ENCODE assay signal across 8 mouse cellular contexts in the genomic region with DNA sequence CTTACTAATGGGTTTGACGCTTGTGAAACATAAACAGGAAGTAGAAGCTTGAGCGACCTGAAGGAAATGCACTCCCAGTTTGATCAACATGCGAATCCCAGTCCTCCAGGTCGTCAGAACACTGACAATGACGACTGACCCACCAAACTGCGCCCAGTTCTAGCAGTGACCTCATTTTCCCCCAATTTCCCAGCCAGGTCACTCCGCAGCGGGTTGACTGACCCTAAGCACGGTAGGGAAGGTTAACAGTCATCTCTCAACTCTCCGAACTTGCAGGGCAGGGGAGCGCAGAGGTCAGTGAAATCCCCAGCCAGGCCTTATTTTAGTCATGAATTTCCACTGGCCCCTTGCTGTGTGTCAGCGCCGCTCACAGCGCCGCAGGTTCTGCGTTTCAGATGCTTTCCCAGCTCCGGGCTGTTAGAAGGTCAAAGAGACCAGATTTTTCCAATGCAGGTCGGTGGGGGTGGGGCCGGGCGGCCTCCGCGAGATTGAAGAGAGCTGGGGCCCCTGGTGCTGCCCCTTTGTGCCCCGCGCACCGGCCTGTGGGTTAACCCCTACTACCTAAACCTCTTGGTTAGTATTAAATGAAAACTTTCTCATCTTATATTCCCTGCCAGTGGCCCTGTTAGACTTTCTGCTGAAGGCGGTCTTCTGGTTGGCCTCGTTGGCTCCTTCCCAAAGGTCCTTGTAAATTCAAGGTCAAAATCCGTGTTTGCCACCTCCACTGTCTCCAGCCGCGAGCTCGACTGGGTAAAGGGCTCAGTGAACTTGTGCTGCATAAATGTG. TPM values are rescaled to one million over a fixed set of nuclear protein-coding genes. Genes with fewer than 3 reads are reported as not detected.
DNase-seq lines count a peak whose midpoint lies in the region; ATAC-seq lines count a peak whose summit lies in the region.

No protein-coding gene starts in this region.

- peak overlapping the region; percentile 64 for H3K4me2 ChIP-seq in liver, embryonic 16.5 days (ENCODE audit: low read depth, low read length)
- H3K4me2 ChIP-seq in neural tube, embryonic 11.5 days (ENCODE audit: low read depth), result peak overlapping the region; percentile 92

- no peaks in the 10 kb centered on the region for H3K4me1 ChIP-seq in liver, embryonic 16.5 days (ENCODE audit: control insufficient read depth, low read depth, low read length)
- peaks cover 6% of the 10 kb centered on the region; the same call in 1 of the 2 replicates for H3K4me1 ChIP-seq in neural tube, embryonic 11.5 days (ENCODE audit: control insufficient read depth, insufficient read depth, low read length)

- peak; percentile 29 to 46 for DNase-seq in frontal cortex, postnatal 25 days (ENCODE audit: low spot score in 2 of 2)
- peak; percentile 61 for DNase-seq in embryo, embryonic 10.5 days (ENCODE audit: low spot score)
- DNase-seq in heart, adult 9 months (ENCODE audit: low spot score in 2 of 2), result peak; percentile 59 to 78
- peak; percentile 90 for DNase-seq in kidney, adult 18-20 months
- peak; percentile 43 for DNase-seq in neural tube, embryonic 11.5 days (ENCODE audit: low spot score)
- peak; percentile 18 for DNase-seq in thymus, postnatal 14 days

- H3K9ac ChIP-seq in liver, embryonic 16.5 days (ENCODE audit: low read depth, low read length), result peak overlapping the region; percentile 55
- peak overlapping the region; percentile 69; the same call in 1 of the 2 replicates for H3K9ac ChIP-seq in neural tube, embryonic 11.5 days (ENCODE audit: low read length)

- H3K36me3 ChIP-seq in liver, embryonic 16.5 days (ENCODE audit: control insufficient read depth, insufficient read depth), result no peaks in the 10 kb centered on the region
- H3K36me3 ChIP-seq in neural tube, embryonic 11.5 days (ENCODE audit: control insufficient read depth, insufficient read depth, low read length), result no peaks in the 10 kb centered on the region

- peak overlapping the region; percentile 65 for H3K4me3 ChIP-seq in liver, embryonic 16.5 days (ENCODE audit: low read depth, low read length)
- H3K4me3 ChIP-seq in neural tube, embryonic 11.5 days (ENCODE audit: low read depth, low read length), result peak overlapping the region; percentile 58

- no peaks in the 10 kb centered on the region for H3K9me3 ChIP-seq in liver, embryonic 16.5 days (replicated peaks; ENCODE audit: control insufficient read depth, low read length)
- H3K9me3 ChIP-seq in neural tube, embryonic 11.5 days (ENCODE audit: control insufficient read depth, low read length), result no peaks in the 10 kb centered on the region

- ATAC-seq in frontal cortex, adult (ENCODE audit: low TSS enrichment), result no peak
- ATAC-seq in liver, embryonic 16.5 days (ENCODE audit: low read depth), result peak; percentile 4
- ATAC-seq in neural tube, embryonic 11.5 days (ENCODE audit: insufficient read depth, low FRiP score, low TSS enrichment), result peak; percentile 2; the same call in 1 of the 2 replicates

- WGBS in liver, embryonic 16.5 days (ENCODE audit: insufficient replicate concordance), result 2% methylated on average over 31 of the region's 31 CpGs
- WGBS in neural tube, embryonic 11.5 days, result under 1% methylated on average over 31 of the region's 31 CpGs

- H3K27me3 ChIP-seq in liver, embryonic 16.5 days (ENCODE audit: control insufficient read depth, insufficient read depth, low read depth, low read length), result peaks cover 39% of the 10 kb centered on the region
- peaks cover 10% of the 10 kb centered on the region for H3K27me3 ChIP-seq in neural tube, embryonic 11.5 days (ENCODE audit: control insufficient read depth, insufficient read depth, low read length)

- H3K27ac ChIP-seq in liver, embryonic 16.5 days (ENCODE audit: low read length), result peak overlapping the region; percentile 91
- peak overlapping the region; percentile 68; the same call in 1 of the 2 replicates for H3K27ac ChIP-seq in neural tube, embryonic 11.5 days (ENCODE audit: low read depth, low read length)

RNA-seq across cellular contexts. Expression of gene Bhlhe40, which starts 1.8 kb away (rescaled TPM):
- polyA plus RNA-seq in liver, embryonic 16.5 days (2015; fragmentation: Nextera tagmentation; extraction: Ambion mirVana), result 17.9 and 21.3 TPM in 2 replicates
- polyA plus RNA-seq in neural tube, embryonic 11.5 days (2014; fragmentation: Nextera tagmentation; extraction: Ambion mirVana), result 3.7 and 4.2 TPM in 2 replicates

Comparison
In these comparisons a context has a peak if more than half of its experiments do, and no peak if none do; other contexts are left out.
1. DNase-seq: peak in every context shown above with its lines; median percentile 90 in kidney, adult 18-20 months; 68 in heart, adult 9 months; 61 in embryo, embryonic 10.5 days; 43 in neural tube, embryonic 11.5 days; 38 in frontal cortex, postnatal 25 days; 18 in thymus, postnatal 14 days.